Mouse (Mus musculus): ENCODE measurements around the gene Ankdd1a.

- TF ChIP-seq CTCF (IDR thresholded peaks at IDR 0.05; ENCODE audit: low read depth), result no peak
- no peak for TF ChIP-seq EP300 (IDR thresholded peaks at IDR 0.05; ENCODE audit: low read depth)
These were observed 27.6 kb downstream of the Ankdd1a start for GRCm38 (mm10) chr9:65492351-65492750.
